Mouse (Mus musculus) bone marrow, adult 2 months (tissue): Measurements from ENCODE around the gene Tprn.
A peak's percentile ranks its signal among the peaks of the same experiment; 100 is the strongest.
"Not testable (repeated sequence)": the region's sequence is repeated elsewhere in the genome, so short reads cannot be mapped to it uniquely, and the experiment has no call there.

Source experiments
- CTCF ChIP-seq: fragments of 200-500 bp; IDR thresholded peaks from 2 replicates; pipeline ENCODE4 v1.5.1; 2011; ENCODE audit warnings: low read length, control low read depth; ENCODE audit not compliant: control insufficient read depth, insufficient read depth
- POLR2A ChIP-seq: fragments of 200-500 bp; IDR thresholded peaks from 2 replicates; pipeline ENCODE4 v1.6.1; 2011; ENCODE audit warnings: low read depth, mild to moderate bottlenecking, control low read depth, low read length, borderline replicate concordance; ENCODE audit not compliant: control insufficient read depth

DNA sequence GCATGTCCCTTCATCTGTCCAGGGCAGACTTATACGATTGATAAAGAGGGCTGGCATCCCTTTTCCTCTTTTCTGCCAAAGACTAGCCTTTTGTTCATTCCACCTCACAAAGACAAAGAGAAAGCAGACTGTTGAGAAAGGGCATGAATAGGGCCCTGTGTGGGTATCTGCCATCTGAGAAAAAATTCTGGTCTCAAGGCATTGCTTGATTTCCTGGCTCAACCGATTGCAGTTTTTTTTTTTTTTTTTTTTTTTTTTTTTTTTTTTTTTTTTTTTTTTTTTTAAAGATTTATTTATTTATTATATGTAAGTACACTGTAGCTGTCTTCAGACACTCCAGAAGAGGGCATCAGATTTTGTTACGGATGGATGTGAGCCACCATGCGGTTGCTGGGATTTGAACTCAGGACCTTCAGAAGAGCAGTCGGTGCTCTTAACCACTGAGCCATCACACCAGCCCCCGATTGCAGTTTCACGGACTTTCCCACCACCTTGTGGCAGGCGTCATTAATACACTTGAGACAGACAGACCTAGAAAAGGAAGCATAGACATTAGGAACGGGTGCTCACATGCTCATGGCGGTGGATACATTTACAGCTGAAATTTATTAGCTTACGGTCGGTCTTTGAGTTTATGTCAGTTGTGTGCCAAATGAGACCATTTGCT, 5.8 kb upstream of the Tprn start:
- TF ChIP-seq CTCF = 0 out of 2 replicates have a peak, but pooled peaks have one; percentile 27
- TF ChIP-seq POLR2A = not testable (repeated sequence)
